Mouse (Mus musculus): ENCODE measurements at regions not wholly inside any gene's neighbourhood (a gene's known extent, or its start where the extent isn't known, plus 50 kb on each side); places are given as distances from the start of the nearest gene placed in this dataset.

GRCm38 (mm10) chr13:85639376-85640229, 350.7 kb upstream of the Rasa1 start:
- peak; percentile 24 for DNase-seq (ENCODE audit: low spot score)

- DNase-seq (ENCODE audit: low spot score), result no peak
Measured at GRCm38 (mm10) chr13:85629506-85630175, 340.7 kb upstream of the Rasa1 start.

Data from embryo, embryonic 10 days (tissue).